Mouse (Mus musculus): ENCODE results near the gene Pdlim5.

GRCm38 (mm10) chr3:142334496-142334895, 61.0 kb downstream of the Pdlim5 start:
- TF ChIP-seq EP300 (optimal IDR thresholded peaks at IDR 0.05), result no peak
- no peak for TF ChIP-seq CTCF (IDR thresholded peaks at IDR 0.05; ENCODE audit: low read depth)

Measured in stomach, postnatal 0 days (tissue).